Mouse (Mus musculus) naive thymus-derived CD4-positive, alpha-beta T cell, adult 2 months (primary cell): ENCODE data around the gene Hist1h2bk.

Experiments used
- DNase-seq: peaks from one replicate; pipeline ENCODE4 v3.0.0-alpha.2; 2011; ENCODE audit warnings: low read depth

Hist1h2bk gene

GRCm38 (mm10) chr13:22035267-22036148 is at the start of gene Hist1h2bk, which contains the start of gene Hist1h2ah:
Gene Hist1h2bk, plus strand, starts transcription at chr13:22035870.
Gene Hist1h2ah, minus strand, starts transcription at chr13:22035568.
- DNase-seq, result peak; percentile 89

DNA sequence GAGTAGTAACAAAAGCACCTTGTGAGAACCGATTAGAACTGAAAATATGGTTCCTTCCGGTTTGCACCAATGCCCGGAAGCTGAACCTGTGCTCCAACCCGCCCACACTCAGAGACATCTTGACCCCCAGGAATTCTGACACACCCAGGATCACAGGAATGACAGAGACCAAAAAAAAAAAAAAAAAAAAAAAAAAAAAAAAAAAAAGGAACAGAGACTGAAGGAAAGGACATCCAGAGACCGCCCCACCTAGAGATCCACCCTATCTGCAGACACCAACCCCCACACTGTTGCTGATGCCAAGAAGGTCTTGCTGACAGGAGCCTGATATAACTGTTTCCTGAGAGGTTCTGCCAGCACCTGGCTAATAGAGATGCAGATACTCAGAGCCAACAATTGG is 43.1 kb upstream of the Hist1h2bk start:
- no peak for DNase-seq

DNA sequence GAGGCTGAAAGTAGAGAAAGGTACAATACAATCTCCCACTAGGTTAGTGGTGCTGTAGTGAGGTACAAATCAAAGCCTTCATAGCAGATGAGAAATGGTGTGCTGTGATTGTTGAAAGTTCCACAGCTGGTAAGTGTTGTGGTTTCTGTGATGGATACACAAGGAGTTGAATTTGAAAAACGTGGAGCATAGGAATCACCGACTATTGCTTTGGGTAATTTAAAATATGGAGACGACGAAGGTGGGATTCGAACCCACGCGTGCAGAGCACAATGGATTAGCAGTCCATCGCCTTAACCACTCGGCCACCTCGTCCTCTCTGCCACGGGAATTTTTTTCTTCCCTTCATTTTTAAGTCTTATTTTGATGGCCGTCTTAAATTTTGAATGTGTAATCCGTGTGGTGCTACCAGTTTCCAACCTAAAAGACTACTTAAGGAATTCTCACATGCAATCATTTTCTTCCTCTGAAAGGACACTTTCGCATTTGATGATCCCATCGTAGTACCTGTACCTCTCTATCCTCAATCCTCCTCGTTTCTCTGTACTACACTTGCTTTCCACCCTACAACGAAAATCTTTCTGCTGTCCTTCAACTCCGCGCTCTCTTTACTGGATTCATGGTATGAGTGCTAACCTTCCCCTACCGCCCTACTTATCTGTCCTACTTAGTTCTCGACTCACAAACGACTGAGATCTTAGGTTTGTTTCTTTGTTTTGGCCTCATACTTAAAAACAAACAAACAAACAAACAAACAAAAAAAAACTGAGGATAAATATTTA is 41.5 kb upstream of the Hist1h2bk start:
- DNase-seq, result peak; percentile 42

GRCm38 (mm10) chr13:21994896-21995295 is 40.8 kb upstream of the Hist1h2bk start:
- no peak for DNase-seq

- DNase-seq, result peak; percentile 60
Observed at GRCm38 (mm10) chr13:21995331-21995914, 40.2 kb upstream of the Hist1h2bk start.

GRCm38 (mm10) chr13:21996101-21996839 is 39.4 kb upstream of the Hist1h2bk start:
- DNase-seq, result peak; percentile 53

GRCm38 (mm10) chr13:21996840-21997185 is 38.9 kb upstream of the Hist1h2bk start:
- no peak for DNase-seq

DNA sequence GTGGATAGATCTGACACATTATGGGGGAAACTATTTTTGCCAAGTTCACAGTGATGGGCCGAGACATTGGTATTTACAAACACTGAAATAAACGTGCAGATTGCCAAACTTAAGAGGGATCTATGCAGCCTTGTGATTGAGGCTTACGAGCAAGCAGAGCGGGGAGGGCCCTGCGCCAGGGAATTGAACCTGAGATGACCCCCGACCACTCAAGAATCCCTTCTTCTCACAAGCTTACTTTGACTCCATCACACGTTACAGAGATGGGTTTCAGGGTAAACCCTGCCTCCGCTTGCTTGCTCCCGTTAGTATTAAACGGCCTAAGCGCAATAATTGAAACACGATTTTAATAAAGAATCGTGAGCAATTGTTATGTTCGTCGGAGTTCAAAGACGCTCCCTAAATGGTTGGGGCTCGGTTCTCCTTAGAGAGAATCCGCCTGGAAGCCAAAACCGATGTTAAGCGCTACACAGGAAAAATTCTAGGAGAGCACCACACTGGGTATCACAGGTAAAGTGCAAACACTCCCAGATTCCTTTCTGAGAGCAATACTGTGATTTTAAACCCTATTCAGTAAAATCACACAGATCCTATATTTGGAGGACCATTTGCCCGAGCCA is 38.4 kb upstream of the Hist1h2bk start:
- DNase-seq, result no peak

- no peak for DNase-seq
Observed at GRCm38 (mm10) chr13:21997821-21998220, 37.8 kb upstream of the Hist1h2bk start.

- no peak for DNase-seq
Observed at GRCm38 (mm10) chr13:21998412-21998811, 37.3 kb upstream of the Hist1h2bk start.

DNA sequence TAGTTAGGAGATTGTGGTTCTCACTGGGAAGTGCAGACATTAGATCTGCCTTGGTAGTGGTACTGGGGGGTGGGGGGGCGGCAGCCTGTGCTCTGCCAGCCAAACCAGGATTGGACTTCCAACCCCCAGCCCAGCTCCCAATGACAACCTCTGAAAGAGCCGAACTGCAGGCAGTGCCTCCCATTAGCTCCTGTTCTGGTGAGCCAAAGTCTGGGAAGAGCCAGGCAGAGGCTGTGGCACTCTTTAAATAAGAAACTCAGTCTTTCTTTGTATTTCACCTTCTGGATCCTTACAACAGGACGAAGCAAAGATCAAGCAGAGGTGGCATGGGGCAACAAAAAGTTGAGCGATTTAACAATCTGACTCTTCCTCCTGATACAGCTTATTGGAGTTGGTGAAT is 36.5 kb upstream of the Hist1h2bk start:
- no peak for DNase-seq

- no peak for DNase-seq
Observed at GRCm38 (mm10) chr13:22001346-22001745, 34.3 kb upstream of the Hist1h2bk start.

- peak; percentile 75 for DNase-seq
Observed at GRCm38 (mm10) chr13:22001823-22002222, 33.8 kb upstream of the Hist1h2bk start.

- peak; percentile 72 for DNase-seq
Observed at GRCm38 (mm10) chr13:22005605-22006333, 29.9 kb upstream of the Hist1h2bk start.

DNA sequence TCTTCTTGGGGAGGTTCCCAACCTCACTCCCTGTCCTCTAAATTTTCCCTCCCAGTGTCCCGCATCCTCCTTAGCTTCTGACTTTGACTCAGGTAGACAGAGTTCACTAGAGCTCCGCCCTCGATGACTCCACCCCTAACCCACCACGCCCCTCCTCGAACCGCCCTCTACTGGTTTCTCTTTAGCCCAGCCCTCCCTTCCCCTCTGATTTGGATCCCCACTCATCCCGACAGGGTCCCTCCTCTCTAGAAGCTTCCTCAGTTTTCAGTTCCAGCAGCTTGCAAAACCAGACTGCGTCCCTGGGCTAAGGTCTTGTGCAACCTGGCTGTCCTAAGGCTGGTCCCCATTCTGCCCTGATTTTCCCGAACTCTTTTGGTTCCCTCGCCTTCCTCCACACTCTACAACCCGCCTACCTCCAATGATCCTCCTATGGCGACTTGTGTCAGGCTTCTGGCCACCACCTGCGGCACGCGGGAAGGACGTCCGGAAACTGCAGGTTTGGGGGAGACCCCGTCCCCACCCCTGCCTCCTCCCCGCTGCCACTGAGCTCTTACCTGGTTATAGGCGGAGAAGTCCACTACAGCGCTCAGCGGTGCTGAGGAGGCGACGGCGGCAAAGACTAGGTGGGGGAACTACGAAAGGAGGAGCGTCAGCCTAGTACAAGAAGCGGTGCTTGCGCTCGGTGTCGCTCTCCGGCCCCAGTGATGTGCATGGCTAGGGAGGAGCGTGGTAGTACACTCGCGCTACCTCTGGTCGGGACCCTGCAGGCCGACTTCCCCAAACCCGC is 29.1 kb upstream of the Hist1h2bk start:
- peak; percentile 82 for DNase-seq

GRCm38 (mm10) chr13:22007121-22007510 is 28.6 kb upstream of the Hist1h2bk start:
- no peak for DNase-seq

GRCm38 (mm10) chr13:22007872-22008271 is 27.8 kb upstream of the Hist1h2bk start:
- no peak for DNase-seq

- no peak for DNase-seq
Observed at GRCm38 (mm10) chr13:22008707-22009106, 27.0 kb upstream of the Hist1h2bk start.

DNA sequence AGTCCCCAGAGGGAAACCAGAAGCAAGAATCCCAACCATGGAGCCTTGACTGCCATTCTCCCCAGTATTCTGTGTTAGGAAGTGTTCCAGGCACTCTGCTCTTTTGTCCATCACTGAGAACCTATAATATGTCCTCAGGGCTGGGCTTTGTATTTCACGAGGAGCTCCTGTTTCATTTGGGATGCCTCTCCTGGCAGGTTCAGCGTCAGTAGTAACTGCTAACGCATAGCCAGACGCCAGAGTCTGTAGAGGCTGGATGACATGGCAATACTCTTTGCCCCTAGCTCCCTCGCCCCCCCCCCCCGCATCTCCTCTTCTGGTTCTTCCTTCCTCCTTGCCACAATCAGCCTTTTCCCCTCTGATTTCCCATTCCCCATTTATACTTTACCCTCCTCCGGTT is 26.0 kb upstream of the Hist1h2bk start, which contains the start of gene Prss16:
Prss16 (minus strand) TSS at position 101 of the 400 bp plus-strand sequence.
- DNase-seq, result no peak

GRCm38 (mm10) chr13:22013716-22014115 is 22.0 kb upstream of the Hist1h2bk start:
- DNase-seq, result peak; percentile 27
